Mouse (Mus musculus) stomach, embryonic 15.5 days (tissue): Measurements from ENCODE around the gene Cacna1d. TPM values are rescaled to one million over a fixed set of nuclear protein-coding genes. Genes with fewer than 3 reads are reported as not detected.

ENCODE experiments used
- ATAC-seq: fragments of 200-750 bp; cut with Nextera tagmentation; 2 replicates; pipeline ENCODE4 v1.8.0; 2017; ENCODE audit warnings: low read depth, moderate number of reproducible peaks, moderate TSS enrichment; ENCODE audit not compliant: insufficient read depth, low FRiP score
- H3K27ac ChIP-seq: fragments of 300-500 bp; sonication (generic); 2 replicates; pipeline ENCODE4 v1.5.1; 2015; ENCODE audit warnings: mild to moderate bottlenecking, inconsistent platforms
- H3K27me3 ChIP-seq: fragments of 300-500 bp; sonication (generic); replicated peaks from 2 replicates; pipeline ENCODE4 v1.6.1; 2015; ENCODE audit warnings: inconsistent platforms
- H3K36me3 ChIP-seq: fragments of 300-500 bp; sonication (generic); 2 replicates; pipeline ENCODE4 v1.6.1; 2015; ENCODE audit warnings: inconsistent platforms
- H3K4me1 ChIP-seq: fragments of 300-500 bp; sonication (generic); 2 replicates; pipeline ENCODE4 v1.6.1; 2015; ENCODE audit warnings: inconsistent platforms
- H3K4me2 ChIP-seq: fragments of 300-500 bp; sonication (generic); 2 replicates; pipeline ENCODE4 v1.6.1; 2015; ENCODE audit warnings: mild to moderate bottlenecking, inconsistent platforms
- H3K4me3 ChIP-seq: fragments of 300-500 bp; sonication (generic); replicated peaks from 2 replicates; pipeline ENCODE4 v1.5.1; 2015; ENCODE audit warnings: inconsistent platforms
- H3K9ac ChIP-seq: fragments of 300-500 bp; sonication (generic); 2 replicates; pipeline ENCODE4 v1.6.1; 2015; ENCODE audit warnings: inconsistent platforms
- H3K9me3 ChIP-seq: fragments of 300-500 bp; sonication (generic); 2 replicates; pipeline ENCODE4 v1.6.1; 2016; ENCODE audit warnings: inconsistent platforms
- WGBS: fragments of 180-500 bp; shearing (Covaris S2); methylation state at CpG from one replicate; pipeline ENCODE4 v1.1.7; 2015; 5-methylcytosine and 5-hydroxymethylcytosine counted together
- polyA plus RNA-seq: library from polyadenylated mRNA; unstranded; fragments of >200 nt; fragmentation: Nextera tagmentation; extraction: Ambion mirVana; gene quantifications from 2 replicates; pipeline ENCODE4 v1.2.1, GENCODE M21; 2015

The Cacna1d gene
- polyA plus RNA-seq, 1 experiment from 2014 or later: 6.1 TPM

DNA sequence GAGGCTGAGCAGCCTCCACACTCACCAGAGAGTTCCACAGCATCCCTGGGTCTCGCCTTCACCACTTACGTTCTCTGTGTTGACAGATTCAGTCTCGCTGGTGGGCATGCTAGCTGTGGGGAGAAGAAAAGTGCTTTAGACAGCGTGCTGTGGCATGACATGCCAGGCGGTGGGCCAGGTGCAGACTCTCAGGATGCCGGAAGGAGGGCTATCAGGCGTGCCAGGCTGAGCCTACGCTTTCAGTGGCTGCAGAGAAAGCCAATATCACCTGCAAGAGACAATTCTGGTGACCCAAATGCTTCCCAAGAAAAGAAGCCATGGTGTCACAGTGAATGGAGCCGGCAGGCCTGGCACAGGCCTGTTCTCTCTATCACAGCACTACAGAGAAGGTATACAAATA, 361.2 kb downstream of the Cacna1d start:
- Histone ChIP-seq H3K9ac (no peak overlapping the region), H3K27me3 (no peaks in the 10 kb centered on the region), H3K4me1 (no peaks in the 10 kb centered on the region), H3K36me3 (no peaks in the 10 kb centered on the region), H3K4me3 (no peak overlapping the region), H3K9me3 (no peaks in the 10 kb centered on the region), H3K4me2 (no peak overlapping the region), H3K27ac (no peak overlapping the region)
- 90% methylated on average over 9 of the region's 9 CpGs for WGBS
- ATAC-seq: no peak

GRCm38 (mm10) chr14:30129378-30129777, 361.9 kb downstream of the Cacna1d start:
- no peaks in the 10 kb centered on the region for H3K27me3 ChIP-seq
- no peaks in the 10 kb centered on the region for H3K9me3 ChIP-seq
- H3K4me3 ChIP-seq: no peak overlapping the region
- H3K36me3 ChIP-seq: no peaks in the 10 kb centered on the region
- H3K27ac ChIP-seq: no peak overlapping the region
- no peak overlapping the region for H3K4me2 ChIP-seq
- 43% methylated on average over 9 of the region's 9 CpGs for WGBS
- H3K9ac ChIP-seq: no peak overlapping the region
- no peak for ATAC-seq
- H3K4me1 ChIP-seq: no peaks in the 10 kb centered on the region

DNA sequence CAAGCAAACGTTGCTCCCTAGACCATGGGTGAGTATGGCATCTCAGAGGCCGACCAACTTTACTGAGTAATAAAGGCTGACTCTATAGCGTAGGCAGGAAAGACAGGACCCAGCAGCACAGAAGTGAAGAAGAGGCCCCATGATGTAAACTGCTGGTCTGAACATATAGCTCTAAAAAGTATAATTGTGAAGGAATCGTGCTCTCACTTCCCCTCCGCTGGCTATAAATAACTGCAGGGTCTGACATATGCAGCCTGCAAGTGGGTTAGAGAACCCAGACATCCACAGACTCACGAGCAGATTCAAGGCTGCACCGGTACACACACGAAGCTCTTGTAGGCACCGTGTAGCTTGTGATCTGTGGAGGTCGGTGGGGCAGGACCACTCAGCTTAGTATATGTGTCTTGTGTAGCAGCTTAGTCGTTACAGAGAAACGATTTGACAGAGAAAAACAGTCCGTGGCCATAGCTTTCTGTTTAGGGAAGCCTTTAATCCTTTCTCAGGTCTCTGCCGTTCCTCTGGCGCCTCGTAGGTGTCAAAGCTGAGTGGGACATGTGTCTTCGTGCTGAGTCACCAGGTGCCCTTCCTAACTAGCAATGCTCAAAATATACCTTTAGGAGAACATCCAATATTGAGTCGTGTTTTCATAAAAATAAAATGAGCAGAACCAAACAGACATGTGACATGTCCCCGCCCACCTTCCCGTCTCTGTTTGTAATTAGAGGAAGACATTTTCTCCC, 366.1 kb downstream of the Cacna1d start:
- WGBS: 60% methylated on average over 20 of the region's 20 CpGs
- no peak overlapping the region for H3K9ac ChIP-seq
- no peak overlapping the region for H3K4me3 ChIP-seq
- no peak overlapping the region for H3K27ac ChIP-seq
- no peaks in the 10 kb centered on the region for H3K4me1 ChIP-seq
- H3K9me3 ChIP-seq: no peaks in the 10 kb centered on the region
- no peak overlapping the region for H3K4me2 ChIP-seq
- no peaks in the 10 kb centered on the region for H3K36me3 ChIP-seq
- ATAC-seq: no peak
- H3K27me3 ChIP-seq: no peaks in the 10 kb centered on the region

- no peaks in the 10 kb centered on the region for H3K36me3 ChIP-seq
- H3K9me3 ChIP-seq: no peaks in the 10 kb centered on the region
- no peaks in the 10 kb centered on the region for H3K4me1 ChIP-seq
- H3K4me2 ChIP-seq: no peak overlapping the region
- no peak overlapping the region for H3K9ac ChIP-seq
- no peak overlapping the region for H3K27ac ChIP-seq
- WGBS: 52% methylated on average over 5 of the region's 5 CpGs
- no peaks in the 10 kb centered on the region for H3K27me3 ChIP-seq
- H3K4me3 ChIP-seq: no peak overlapping the region
- no peak for ATAC-seq
These were observed 371.2 kb downstream of the Cacna1d start for GRCm38 (mm10) chr14:30120023-30120422.

- 49% methylated on average over 9 of the region's 9 CpGs for WGBS
- no peak overlapping the region for H3K4me2 ChIP-seq
- no peaks in the 10 kb centered on the region for H3K27me3 ChIP-seq
- H3K4me3 ChIP-seq: no peak overlapping the region
- H3K4me1 ChIP-seq: no peaks in the 10 kb centered on the region
- no peak for ATAC-seq
- H3K36me3 ChIP-seq: no peaks in the 10 kb centered on the region
- no peak overlapping the region for H3K9ac ChIP-seq
- no peak overlapping the region for H3K27ac ChIP-seq
- no peaks in the 10 kb centered on the region for H3K9me3 ChIP-seq
These were observed 377.7 kb downstream of the Cacna1d start for GRCm38 (mm10) chr14:30113392-30114108.

GRCm38 (mm10) chr14:30109079-30109478, 382.2 kb downstream of the Cacna1d start:
- H3K4me1 ChIP-seq: 0 out of 2 replicates have a peak, but pooled peaks cover 6% of the 10 kb centered on the region
- 55% methylated on average over 2 of the region's 2 CpGs for WGBS
- H3K4me3 ChIP-seq: no peak overlapping the region
- no peak overlapping the region for H3K27ac ChIP-seq
- H3K9me3 ChIP-seq: no peaks in the 10 kb centered on the region
- no peak overlapping the region for H3K9ac ChIP-seq
- no peak for ATAC-seq
- no peaks in the 10 kb centered on the region for H3K36me3 ChIP-seq
- no peak overlapping the region for H3K4me2 ChIP-seq
- no peaks in the 10 kb centered on the region for H3K27me3 ChIP-seq

DNA sequence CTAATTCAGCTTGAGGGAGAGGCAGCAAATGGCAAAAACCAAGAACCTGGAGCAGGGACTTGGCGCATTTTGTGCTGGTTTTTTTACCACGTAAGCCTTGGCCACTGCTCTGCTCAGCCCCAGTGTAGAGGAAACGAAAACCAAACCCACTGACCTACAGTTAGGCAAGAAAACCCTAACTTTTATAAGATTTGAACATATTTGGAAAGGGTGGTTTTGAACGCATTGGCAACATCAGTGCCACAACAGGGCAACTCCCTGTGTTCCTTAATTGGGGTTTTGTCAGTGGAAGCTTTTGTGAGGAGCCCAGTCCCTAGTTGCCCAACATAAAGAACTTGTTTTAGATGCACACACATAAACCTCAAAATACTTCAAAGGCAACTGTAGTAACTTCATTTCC, 384.7 kb downstream of the Cacna1d start:
- no peaks in the 10 kb centered on the region for H3K27me3 ChIP-seq
- H3K4me1 ChIP-seq: 0 out of 2 replicates have a peak, but pooled peaks cover 9% of the 10 kb centered on the region
- H3K4me3 ChIP-seq: no peak overlapping the region
- H3K27ac ChIP-seq: no peak overlapping the region
- no peaks in the 10 kb centered on the region for H3K9me3 ChIP-seq
- ATAC-seq: no peak
- H3K4me2 ChIP-seq: no peak overlapping the region
- WGBS: 89% methylated on average over 4 of the region's 4 CpGs
- H3K9ac ChIP-seq: no peak overlapping the region
- no peaks in the 10 kb centered on the region for H3K36me3 ChIP-seq

DNA sequence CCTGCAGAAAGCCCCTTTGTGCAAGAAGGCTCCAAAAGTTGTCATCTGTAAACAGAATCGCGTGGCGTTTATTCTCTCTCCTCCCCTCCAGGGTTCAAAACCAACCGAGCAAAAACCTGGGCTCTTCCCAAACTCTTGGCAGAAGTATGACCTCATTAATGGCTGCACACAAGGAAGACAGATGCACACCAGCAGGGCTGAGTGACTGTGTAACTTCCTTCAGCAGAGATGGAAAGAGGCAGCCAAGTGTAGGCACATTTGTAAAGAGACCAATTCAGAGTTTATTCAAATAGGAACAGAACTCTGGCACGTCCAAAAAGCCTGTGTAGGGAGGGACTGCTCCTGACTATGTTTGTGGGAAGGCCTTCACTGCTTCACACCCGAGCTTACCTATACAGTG, 385.7 kb downstream of the Cacna1d start:
- ATAC-seq: no peak
- Histone ChIP-seq H3K36me3 (no peaks in the 10 kb centered on the region), H3K4me3 (no peak overlapping the region), H3K4me1 (0 out of 2 replicates have a peak, but pooled peaks cover 9% of the 10 kb centered on the region), H3K27ac (no peak overlapping the region), H3K9ac (no peak overlapping the region), H3K9me3 (no peaks in the 10 kb centered on the region), H3K27me3 (no peaks in the 10 kb centered on the region), H3K4me2 (no peak overlapping the region)
- 57% methylated on average over 6 of the region's 6 CpGs for WGBS

GRCm38 (mm10) chr14:30103946-30104536, 387.2 kb downstream of the Cacna1d start:
- Histone ChIP-seq H3K4me3 (no peak overlapping the region), H3K27me3 (no peaks in the 10 kb centered on the region), H3K9me3 (no peaks in the 10 kb centered on the region), H3K36me3 (no peaks in the 10 kb centered on the region), H3K4me2 (no peak overlapping the region), H3K27ac (no peak overlapping the region), H3K9ac (no peak overlapping the region), H3K4me1 (0 out of 2 replicates have a peak, but pooled peaks cover 9% of the 10 kb centered on the region)
- ATAC-seq: no peak
- 40% methylated on average over 8 of the region's 8 CpGs for WGBS

GRCm38 (mm10) chr14:30097239-30097638, 394.0 kb downstream of the Cacna1d start:
- ATAC-seq: no peak
- Histone ChIP-seq H3K4me3 (no peak overlapping the region), H3K27me3 (no peaks in the 10 kb centered on the region), H3K36me3 (no peaks in the 10 kb centered on the region), H3K9me3 (no peaks in the 10 kb centered on the region), H3K4me1 (no peaks in the 10 kb centered on the region), H3K4me2 (no peak overlapping the region), H3K27ac (no peak overlapping the region), H3K9ac (no peak overlapping the region)
- 49% methylated on average over 5 of the region's 5 CpGs for WGBS

DNA sequence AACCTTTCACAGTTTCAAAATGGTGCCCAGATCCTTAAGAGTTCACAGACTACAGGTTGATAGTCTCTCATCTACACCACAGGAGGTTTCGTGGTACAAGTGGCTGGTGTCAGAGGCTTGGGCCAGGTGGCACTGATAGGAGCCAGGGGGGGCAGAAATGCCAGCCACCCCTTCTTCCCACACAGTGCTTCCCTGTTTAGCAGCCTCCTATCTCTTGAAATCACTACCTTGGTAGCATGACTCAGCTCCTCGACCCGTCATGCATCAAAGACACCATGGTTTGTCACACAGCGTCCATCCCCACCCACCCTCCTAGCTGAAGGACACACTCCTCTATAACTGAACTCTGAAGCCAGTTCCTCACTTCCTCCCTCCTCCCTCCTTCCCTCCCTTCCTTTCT, 398.8 kb downstream of the Cacna1d start:
- H3K4me2 ChIP-seq: no peak overlapping the region
- H3K9me3 ChIP-seq: no peaks in the 10 kb centered on the region
- ATAC-seq: no peak
- no peak overlapping the region for H3K9ac ChIP-seq
- H3K27ac ChIP-seq: no peak overlapping the region
- no peaks in the 10 kb centered on the region for H3K4me1 ChIP-seq
- H3K36me3 ChIP-seq: no peaks in the 10 kb centered on the region
- 73% methylated on average over 4 of the region's 4 CpGs for WGBS
- H3K27me3 ChIP-seq: no peaks in the 10 kb centered on the region
- no peak overlapping the region for H3K4me3 ChIP-seq

- H3K27ac ChIP-seq: no peak overlapping the region
- WGBS: 70% methylated on average over 2 of the region's 2 CpGs
- no peak overlapping the region for H3K9ac ChIP-seq
- no peak overlapping the region for H3K4me2 ChIP-seq
- no peaks in the 10 kb centered on the region for H3K27me3 ChIP-seq
- no peaks in the 10 kb centered on the region for H3K36me3 ChIP-seq
- H3K9me3 ChIP-seq: no peaks in the 10 kb centered on the region
- H3K4me1 ChIP-seq: no peaks in the 10 kb centered on the region
- H3K4me3 ChIP-seq: no peak overlapping the region
- ATAC-seq: no peak
These were observed 399.2 kb downstream of the Cacna1d start for GRCm38 (mm10) chr14:30092021-30092420.
